Mouse (Mus musculus) liver, adult 2 months (tissue): Measurements from ENCODE around the gene Litaf.

Experiments
- CTCF ChIP-seq: fragments of 200-500 bp; IDR thresholded peaks from 2 replicates; pipeline ENCODE4 v1.5.1; 2011; ENCODE audit warnings: low read depth, low read length, control low read depth
- POLR2A ChIP-seq: fragments of 200-500 bp; IDR thresholded peaks from 2 replicates; pipeline ENCODE4 v1.6.1; 2011; ENCODE audit warnings: low read length, control low read depth; ENCODE audit not compliant: insufficient read depth; ENCODE audit errors: extremely low read depth

GRCm38 (mm10) chr16:11071176-11071575 lies 5.2 kb upstream of the Litaf start:
- no peak for TF ChIP-seq CTCF
- TF ChIP-seq POLR2A, result no peak
